Mouse (Mus musculus): ENCODE data around the gene Ep400. TPM values are rescaled to one million over a fixed set of nuclear protein-coding genes. Genes with fewer than 3 reads are reported as not detected.

Ep400 gene
- polyA plus RNA-seq (2014; fragmentation: Illumina TruSeq; extraction: RNeasy Lipid Tissue Mini Kit (QIAGEN cat#74804); ENCODE audit: low read depth, low replicate concordance) = 25.6 TPM

DNA sequence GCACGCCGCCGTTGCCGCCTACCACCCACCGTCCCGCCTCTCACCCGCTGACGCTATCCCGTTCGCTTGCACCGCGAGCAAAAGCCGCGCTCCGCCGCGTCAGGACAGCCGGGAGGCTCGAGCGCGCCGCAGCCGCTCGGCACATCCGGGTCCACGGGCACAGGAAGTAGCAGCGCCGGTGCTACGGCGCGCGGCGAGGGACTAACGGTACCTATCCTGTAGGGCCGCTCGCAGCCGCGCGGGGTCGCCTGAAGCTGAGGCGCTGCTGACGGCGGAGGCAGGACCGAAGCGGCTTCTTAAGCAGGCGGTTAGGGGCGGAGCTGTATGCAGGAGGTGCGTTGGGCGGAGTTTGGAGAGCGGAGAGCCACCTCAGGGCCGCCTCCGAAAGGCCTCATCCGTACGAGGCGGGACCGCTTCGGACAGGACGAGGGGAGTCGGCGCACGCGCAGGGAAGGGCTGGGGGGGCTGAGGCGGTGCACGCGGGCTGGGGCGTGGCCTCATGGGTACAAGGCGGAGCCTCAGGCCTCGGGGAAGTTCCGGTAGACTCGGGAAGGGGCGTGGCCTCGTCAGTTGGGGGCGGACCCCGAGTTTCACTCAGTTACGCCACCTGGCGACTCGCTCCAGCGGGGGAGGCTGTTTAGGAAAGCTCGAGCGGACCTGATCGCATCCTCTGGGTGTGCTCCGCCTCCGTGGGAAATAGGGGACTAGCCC lies at the start of gene Ep400:
Gene Ep400, minus strand, starts transcription at position 270 of the 711 bp plus-strand sequence.

DNA sequence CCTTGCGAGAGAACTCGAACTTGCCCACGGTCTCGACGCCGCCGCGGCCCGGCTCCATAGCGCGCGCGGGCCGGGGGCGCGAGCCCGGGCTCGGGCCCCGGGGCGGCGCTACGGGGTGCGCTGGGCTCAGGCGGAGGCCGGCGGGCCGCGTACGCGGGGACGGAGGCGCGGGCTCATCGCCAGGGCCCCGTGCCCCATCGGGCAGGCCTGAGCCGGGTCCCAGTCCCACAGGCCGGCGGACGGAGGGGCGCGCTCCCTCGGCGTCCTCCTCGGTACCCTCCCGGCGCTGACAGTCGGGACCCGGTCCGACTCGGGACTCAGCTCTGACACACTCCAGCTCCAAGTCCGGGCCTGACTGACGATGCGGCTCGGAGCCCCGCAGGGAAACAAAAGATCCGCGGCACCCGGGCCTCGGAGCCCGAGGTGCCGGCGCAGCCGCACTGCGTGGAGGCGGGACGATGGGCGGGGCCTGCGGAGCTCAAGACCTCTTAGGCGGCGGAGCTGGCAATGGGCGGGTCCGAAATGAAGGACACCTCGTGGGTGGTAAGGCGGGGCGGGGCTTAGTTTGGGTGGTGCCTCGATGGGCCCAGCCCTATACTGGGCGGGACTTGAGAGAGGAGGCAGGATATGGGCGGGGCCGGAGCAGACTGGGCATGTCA lies 39.3 kb upstream of the Ep400 start, which contains the start of gene Ulk1:
Gene Ulk1, minus strand, starts transcription at position 431 of the 659 bp plus-strand sequence.

DNA sequence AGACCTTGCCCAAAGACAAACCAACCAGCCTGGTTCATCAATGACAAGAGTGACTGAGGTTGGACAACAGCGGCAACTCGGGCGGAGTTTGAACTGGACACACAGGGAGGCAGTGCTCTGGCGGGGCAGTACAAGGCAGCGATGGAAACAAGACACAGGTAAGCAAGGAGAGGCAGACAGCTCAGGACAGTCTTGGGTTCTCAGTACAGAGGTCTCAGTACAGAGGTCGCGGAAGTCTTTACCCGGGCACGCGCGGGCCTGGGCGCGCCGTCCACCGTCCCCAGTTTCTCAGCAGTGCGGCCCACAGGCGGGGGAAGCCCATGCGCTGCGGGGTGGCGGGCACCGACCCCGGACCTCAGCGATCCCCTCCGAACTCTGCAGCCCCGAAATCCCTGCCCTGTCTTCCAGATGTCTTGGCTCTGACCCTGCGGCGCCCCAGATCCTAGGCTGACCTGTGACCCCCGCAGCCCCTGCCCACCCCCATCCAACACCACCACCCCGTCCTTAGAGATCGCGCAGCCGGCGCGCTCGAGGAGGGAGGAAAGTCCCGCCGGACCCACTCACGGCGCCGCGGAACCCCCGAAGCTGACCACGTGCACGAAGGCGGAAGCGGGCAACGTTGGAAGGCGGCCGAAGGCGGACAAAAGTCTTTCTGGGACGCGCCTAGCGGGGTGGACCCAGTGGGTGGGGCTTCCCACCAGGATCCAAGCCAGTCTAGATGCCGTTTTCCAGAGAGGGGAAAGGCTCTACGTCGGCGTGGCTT lies 9.7 kb upstream of the Ep400 start, which contains the start of gene Pus1:
Gene Pus1, minus strand, starts transcription at position 662 of the 763 bp plus-strand sequence.

GRCm38 (mm10) chr5:110652719-110653648 lies 117.5 kb downstream of the Ep400 start, which contains the start of the genes Noc4l and Ddx51:
TSS of gene Noc4l (minus strand) at chr5:110653417.
TSS of gene Ddx51 (plus strand) at chr5:110653451.

Other genes starting within 250 kb of the Ep400 start
- gene Galnt9, start 226.4 kb downstream of the Ep400 start, polyA plus RNA-seq (2014; fragmentation: Illumina TruSeq; extraction: RNeasy Lipid Tissue Mini Kit (QIAGEN cat#74804); ENCODE audit: low read depth, low replicate concordance) = 3.1 TPM
- 11.9 TPM for gene Noc4l, start 117.3 kb downstream of the Ep400 start, polyA plus RNA-seq (2014; fragmentation: Illumina TruSeq; extraction: RNeasy Lipid Tissue Mini Kit (QIAGEN cat#74804); ENCODE audit: low read depth, low replicate concordance)
- 10.6 TPM for gene Ddx51, start 117.3 kb downstream of the Ep400 start, polyA plus RNA-seq (2014; fragmentation: Illumina TruSeq; extraction: RNeasy Lipid Tissue Mini Kit (QIAGEN cat#74804); ENCODE audit: low read depth, low replicate concordance)
- 16.3 TPM for gene Pus1, start 9.9 kb upstream of the Ep400 start, polyA plus RNA-seq (2014; fragmentation: Illumina TruSeq; extraction: RNeasy Lipid Tissue Mini Kit (QIAGEN cat#74804); ENCODE audit: low read depth, low replicate concordance)
- gene Ulk1, start 39.4 kb upstream of the Ep400 start, polyA plus RNA-seq (2014; fragmentation: Illumina TruSeq; extraction: RNeasy Lipid Tissue Mini Kit (QIAGEN cat#74804); ENCODE audit: low read depth, low replicate concordance) = 30.5 TPM
- gene Hscb, start 69.1 kb upstream of the Ep400 start, polyA plus RNA-seq (2014; fragmentation: Illumina TruSeq; extraction: RNeasy Lipid Tissue Mini Kit (QIAGEN cat#74804); ENCODE audit: low read depth, low replicate concordance) = 25.8 TPM
- 9.3 TPM for gene Chek2, start 69.3 kb upstream of the Ep400 start, polyA plus RNA-seq (2014; fragmentation: Illumina TruSeq; extraction: RNeasy Lipid Tissue Mini Kit (QIAGEN cat#74804); ENCODE audit: low read depth, low replicate concordance)
- 10.7 TPM for gene Ttc28, start 109.1 kb upstream of the Ep400 start, polyA plus RNA-seq (2014; fragmentation: Illumina TruSeq; extraction: RNeasy Lipid Tissue Mini Kit (QIAGEN cat#74804); ENCODE audit: low read depth, low replicate concordance)

All from adipose tissue, adult 10 weeks (tissue).